Mouse (Mus musculus): ENCODE data around the gene Mark2.

GRCm38 (mm10) chr19:7310704-7311103 lies 31.0 kb downstream of the Mark2 start:
- TF ChIP-seq CTCF (IDR thresholded peaks at IDR 0.05; ENCODE audit: borderline replicate concordance, insufficient read depth, low read length) (no peak), POLR2A (IDR thresholded peaks at IDR 0.05; ENCODE audit: low read depth, low read length) (no peak)

All from embryonic fibroblast, embryonic 13.5 days (primary cell).